Mouse (Mus musculus) midbrain, embryonic 13.5 days (tissue): ENCODE measurements at regions not wholly inside any gene's neighbourhood (a gene's known extent, or its start where the extent isn't known, plus 50 kb on each side); places are given as distances from the start of the nearest gene placed in this dataset.

Experiments used
- ATAC-seq: fragments of 200-750 bp; cut with Nextera tagmentation; 2 replicates; pipeline ENCODE4 v1.8.0; 2017; ENCODE audit warnings: mild to moderate bottlenecking, moderate TSS enrichment, moderate library complexity
- H3K27ac ChIP-seq: fragments of 300-500 bp; sonication (generic); 2 replicates; pipeline ENCODE4 v1.5.1; 2015; ENCODE audit warnings: inconsistent platforms, mild to moderate bottlenecking, moderate library complexity
- H3K27me3 ChIP-seq: fragments of 300-500 bp; sonication (generic); 2 replicates; pipeline ENCODE4 v1.6.1; 2015; ENCODE audit warnings: mild to moderate bottlenecking, inconsistent platforms
- H3K36me3 ChIP-seq: fragments of 300-500 bp; sonication (generic); 2 replicates; pipeline ENCODE4 v1.6.1; 2015; ENCODE audit warnings: mild to moderate bottlenecking, inconsistent platforms
- H3K4me1 ChIP-seq: fragments of 300-500 bp; sonication (generic); replicated peaks from 2 replicates; pipeline ENCODE4 v1.6.1; 2015; ENCODE audit warnings: inconsistent platforms
- H3K4me2 ChIP-seq: fragments of 300-500 bp; sonication (generic); replicated peaks from 2 replicates; pipeline ENCODE4 v1.6.1; 2015; ENCODE audit warnings: moderate library complexity, mild to moderate bottlenecking, inconsistent platforms
- H3K4me3 ChIP-seq: fragments of 300-500 bp; sonication (generic); replicated peaks from 2 replicates; pipeline ENCODE4 v1.5.1; 2015; ENCODE audit warnings: mild to moderate bottlenecking, inconsistent platforms
- H3K9ac ChIP-seq: fragments of 300-500 bp; sonication (generic); replicated peaks from 2 replicates; pipeline ENCODE4 v1.6.1; 2015; ENCODE audit warnings: mild to moderate bottlenecking, inconsistent platforms
- H3K9me3 ChIP-seq: fragments of 300-500 bp; sonication (generic); 2 replicates; pipeline ENCODE4 v1.6.1; 2016; ENCODE audit warnings: mild to moderate bottlenecking, inconsistent platforms
- WGBS: fragments of 180-500 bp; shearing (Covaris S2); methylation state at CpG from one replicate; pipeline ENCODE4 v1.1.7; 2015; 5-methylcytosine and 5-hydroxymethylcytosine counted together

DNA sequence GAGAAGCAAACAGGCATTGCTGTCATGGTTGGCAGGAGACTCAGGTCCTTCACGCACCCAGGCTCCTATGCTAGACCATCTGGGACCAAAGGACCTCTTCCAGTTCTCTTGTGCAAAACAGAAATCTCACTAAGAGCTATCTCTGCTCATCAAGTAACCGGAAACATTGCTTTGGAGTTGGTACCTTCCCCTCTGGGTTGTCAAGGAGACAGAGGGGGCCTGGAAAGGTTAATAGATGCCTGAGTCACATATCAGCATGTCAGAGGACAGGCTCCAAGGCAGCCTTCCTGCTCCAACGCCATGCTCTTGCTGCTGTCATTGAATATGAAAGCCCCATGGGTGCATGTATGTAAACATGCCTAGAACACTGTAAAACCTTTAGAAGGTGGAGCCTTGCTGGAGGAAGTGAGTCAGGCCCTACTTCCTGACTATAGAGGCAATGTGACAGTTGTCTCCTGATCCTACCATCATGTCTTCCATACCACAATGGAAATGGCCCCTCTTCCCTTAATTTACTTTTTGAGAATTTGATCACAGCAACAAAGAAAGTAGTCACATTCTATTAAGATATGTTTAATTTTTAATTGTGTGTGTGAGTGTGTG, 103.8 kb downstream of the Hlx start:
- no peak for ATAC-seq
- Histone ChIP-seq H3K9ac (no peak overlapping the region), H3K4me1 (no peaks in the 10 kb centered on the region), H3K4me2 (no peak overlapping the region), H3K36me3 (no peaks in the 10 kb centered on the region), H3K9me3 (no peaks in the 10 kb centered on the region), H3K27me3 (no peaks in the 10 kb centered on the region), H3K27ac (no peak overlapping the region), H3K4me3 (no peak overlapping the region)
- WGBS = 79% methylated on average over 3 of the region's 3 CpGs

GRCm38 (mm10) chr1:184622462-184622861, 110.0 kb downstream of the Hlx start:
- WGBS = 93% methylated on average over 3 of the region's 3 CpGs
- ATAC-seq = no peak
- no peak overlapping the region for H3K4me2 ChIP-seq

DNA sequence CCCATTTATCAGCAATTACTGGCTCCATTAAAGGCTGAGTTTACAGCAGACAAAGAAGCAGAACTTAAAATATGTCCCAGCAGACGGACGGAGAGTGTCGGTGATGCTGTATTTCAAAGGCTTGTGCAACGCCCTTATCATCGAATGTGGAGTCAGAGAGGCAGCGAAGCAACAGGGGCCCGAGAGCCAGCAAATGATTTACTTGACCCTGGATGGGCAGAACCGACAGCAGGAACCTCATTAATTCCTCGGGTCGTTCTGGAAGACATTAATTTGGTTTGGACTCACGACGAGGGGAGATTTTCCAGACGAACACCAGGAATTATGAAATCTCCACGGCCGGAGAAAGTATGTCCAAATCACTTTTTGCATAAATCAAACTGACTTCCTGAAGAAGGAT, 110.5 kb downstream of the Hlx start:
- H3K36me3 ChIP-seq = no peaks in the 10 kb centered on the region
- 84% methylated on average over 15 of the region's 15 CpGs for WGBS
- no peaks in the 10 kb centered on the region for H3K4me1 ChIP-seq
- no peak for ATAC-seq
- no peak overlapping the region for H3K27ac ChIP-seq
- H3K4me2 ChIP-seq = no peak overlapping the region
- H3K9ac ChIP-seq = no peak overlapping the region
- H3K4me3 ChIP-seq = no peak overlapping the region
- H3K27me3 ChIP-seq = no peaks in the 10 kb centered on the region
- no peaks in the 10 kb centered on the region for H3K9me3 ChIP-seq

More at GRCm38 (mm10) chr1:184622462-184622861, 110.0 kb downstream of the Hlx start:
- no peaks in the 10 kb centered on the region for H3K4me1 ChIP-seq
- H3K4me3 ChIP-seq = no peak overlapping the region
- no peak overlapping the region for H3K27ac ChIP-seq
- H3K27me3 ChIP-seq = no peaks in the 10 kb centered on the region
- H3K9me3 ChIP-seq = no peaks in the 10 kb centered on the region
- H3K36me3 ChIP-seq = no peaks in the 10 kb centered on the region
- H3K9ac ChIP-seq = no peak overlapping the region

DNA sequence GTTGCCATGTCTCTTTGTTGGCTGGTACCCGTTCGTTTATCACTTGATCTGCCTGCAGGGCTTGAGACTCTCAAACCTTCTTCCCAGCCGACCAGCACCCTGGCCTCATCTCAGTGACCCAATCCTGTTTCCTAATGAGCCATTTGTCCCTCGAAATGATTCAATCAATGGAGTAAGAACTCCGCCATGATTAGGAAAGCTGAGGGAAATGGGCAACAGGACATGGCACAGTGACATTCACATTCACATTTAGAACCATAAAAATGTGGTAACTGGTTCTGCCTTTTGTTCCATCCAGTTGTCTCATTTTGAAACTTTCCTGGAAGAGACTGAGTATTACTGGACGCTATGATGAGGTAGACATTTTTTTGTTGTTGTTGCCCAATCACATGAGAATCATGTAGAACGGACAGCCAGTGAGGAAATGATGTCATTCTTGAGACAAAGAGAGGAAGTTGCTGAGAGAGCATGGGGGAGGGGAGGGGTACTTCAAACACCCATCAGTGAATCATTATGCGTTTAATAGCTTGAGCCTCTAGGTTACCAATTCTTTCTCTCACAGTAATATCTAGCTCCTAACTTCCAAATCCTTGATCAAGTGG, 114.5 kb downstream of the Hlx start:
- Histone ChIP-seq H3K27me3 (no peaks in the 10 kb centered on the region), H3K9ac (no peak overlapping the region), H3K4me1 (no peaks in the 10 kb centered on the region), H3K4me3 (no peak overlapping the region), H3K9me3 (no peaks in the 10 kb centered on the region), H3K36me3 (no peaks in the 10 kb centered on the region), H3K27ac (no peak overlapping the region), H3K4me2 (no peak overlapping the region)
- WGBS = 90% methylated on average over 8 of the region's 8 CpGs
- ATAC-seq = no peak

GRCm38 (mm10) chr1:184615991-184616390, 116.4 kb downstream of the Hlx start:
- H3K27me3 ChIP-seq = no peaks in the 10 kb centered on the region
- H3K36me3 ChIP-seq = no peaks in the 10 kb centered on the region
- no peak overlapping the region for H3K9ac ChIP-seq
- H3K4me3 ChIP-seq = no peak overlapping the region
- H3K4me1 ChIP-seq = no peaks in the 10 kb centered on the region
- no peaks in the 10 kb centered on the region for H3K9me3 ChIP-seq
- no peak overlapping the region for H3K27ac ChIP-seq
- 75% methylated on average over 3 of the region's 3 CpGs for WGBS
- ATAC-seq = no peak
- no peak overlapping the region for H3K4me2 ChIP-seq

DNA sequence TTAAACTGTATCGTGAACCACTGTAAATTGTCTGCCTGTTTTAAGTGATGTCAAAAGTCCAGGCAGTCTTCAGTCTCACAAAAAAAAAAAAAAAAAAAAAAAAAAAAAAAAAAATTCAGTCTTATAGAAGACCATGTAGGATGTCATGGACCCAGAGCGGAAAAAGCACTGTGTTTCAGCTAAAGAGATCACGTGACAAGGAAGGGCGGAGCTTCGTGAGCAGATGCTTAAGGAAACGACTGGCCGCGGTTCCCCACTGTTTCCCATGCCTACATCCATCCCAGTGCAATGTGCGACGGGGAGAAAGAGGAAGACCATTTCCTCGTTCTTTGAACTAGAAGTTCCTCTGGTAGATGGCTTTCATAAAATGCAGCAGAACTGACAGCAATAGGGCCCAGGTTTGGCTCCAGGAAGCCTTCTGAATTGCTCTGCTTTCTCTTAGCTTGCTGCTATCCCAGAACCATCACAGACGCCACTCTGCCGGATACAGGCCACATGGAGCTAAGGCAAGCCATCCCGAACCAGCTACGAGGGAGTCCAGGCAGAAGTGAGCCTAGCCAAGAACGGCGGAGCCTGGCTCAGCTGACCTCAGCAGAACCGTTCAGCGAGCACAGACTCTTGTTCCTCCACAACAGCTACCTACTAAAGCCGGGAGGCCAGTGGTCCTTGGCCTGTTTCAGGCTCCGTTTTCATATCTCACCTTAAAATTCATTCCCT, 117.6 kb downstream of the Hlx start:
- no peak overlapping the region for H3K27ac ChIP-seq
- no peaks in the 10 kb centered on the region for H3K9me3 ChIP-seq
- no peak overlapping the region for H3K9ac ChIP-seq
- H3K36me3 ChIP-seq = no peaks in the 10 kb centered on the region
- H3K4me3 ChIP-seq = no peak overlapping the region
- no peak overlapping the region for H3K4me2 ChIP-seq
- WGBS = 86% methylated on average over 21 of the region's 21 CpGs
- no peaks in the 10 kb centered on the region for H3K4me1 ChIP-seq
- no peak for ATAC-seq
- H3K27me3 ChIP-seq = no peaks in the 10 kb centered on the region

DNA sequence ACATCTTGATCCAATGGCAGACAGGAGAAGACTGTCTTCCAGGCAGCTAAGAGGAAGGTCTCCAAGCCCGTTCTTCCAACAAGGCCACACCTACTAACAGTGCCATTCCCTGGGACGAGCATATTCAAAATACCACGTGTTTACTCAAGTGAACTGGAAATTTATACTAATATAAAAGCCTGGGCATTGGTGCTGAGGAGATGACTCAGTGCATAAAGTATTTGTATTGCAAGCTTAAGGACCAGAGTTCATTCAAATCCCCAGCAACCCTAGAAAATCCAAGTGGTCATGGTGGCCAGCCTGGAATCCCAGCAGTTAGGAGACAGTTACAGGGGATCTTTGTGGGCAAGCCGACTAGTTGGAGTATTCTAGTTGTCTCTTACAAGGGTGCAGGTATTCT, 119.5 kb downstream of the Hlx start:
- Histone ChIP-seq H3K9ac (no peak overlapping the region), H3K36me3 (no peaks in the 10 kb centered on the region), H3K4me1 (0 out of 2 replicates have a peak, but pooled peaks cover 3% of the 10 kb centered on the region), H3K27me3 (no peaks in the 10 kb centered on the region), H3K9me3 (no peaks in the 10 kb centered on the region), H3K4me2 (no peak overlapping the region), H3K4me3 (no peak overlapping the region), H3K27ac (no peak overlapping the region)
- whole genome bisulfite sequencing = 82% methylated on average over 4 of the region's 4 CpGs
- ATAC-seq = no peak

DNA sequence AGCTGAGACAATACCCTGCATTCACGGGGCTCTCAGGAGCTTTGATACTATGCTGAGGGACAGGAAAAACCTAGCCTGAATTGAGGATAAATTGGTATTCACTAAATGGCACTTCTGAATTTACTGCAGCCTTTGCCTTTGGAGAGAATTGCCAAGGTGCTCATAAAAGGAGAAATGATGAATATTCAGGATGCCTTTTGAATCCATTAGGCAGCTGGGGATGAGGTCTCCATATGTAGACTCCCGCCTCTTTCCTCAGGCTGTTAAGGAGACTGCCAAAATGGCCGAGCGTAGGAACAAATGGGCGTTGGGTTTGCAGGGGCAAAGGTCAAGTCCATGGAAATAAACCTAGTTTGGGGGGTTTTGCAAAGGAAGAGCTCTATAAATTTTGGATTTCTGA, 123.5 kb downstream of the Hlx start:
- no peak overlapping the region for H3K4me3 ChIP-seq
- no peak overlapping the region for H3K4me2 ChIP-seq
- H3K4me1 ChIP-seq = 0 out of 2 replicates have a peak, but pooled peaks cover 3% of the 10 kb centered on the region
- no peak for ATAC-seq
- 53% methylated on average over 5 of the region's 5 CpGs for WGBS
- H3K9me3 ChIP-seq = no peaks in the 10 kb centered on the region
- H3K27ac ChIP-seq = no peak overlapping the region
- no peaks in the 10 kb centered on the region for H3K36me3 ChIP-seq
- no peak overlapping the region for H3K9ac ChIP-seq
- no peaks in the 10 kb centered on the region for H3K27me3 ChIP-seq

DNA sequence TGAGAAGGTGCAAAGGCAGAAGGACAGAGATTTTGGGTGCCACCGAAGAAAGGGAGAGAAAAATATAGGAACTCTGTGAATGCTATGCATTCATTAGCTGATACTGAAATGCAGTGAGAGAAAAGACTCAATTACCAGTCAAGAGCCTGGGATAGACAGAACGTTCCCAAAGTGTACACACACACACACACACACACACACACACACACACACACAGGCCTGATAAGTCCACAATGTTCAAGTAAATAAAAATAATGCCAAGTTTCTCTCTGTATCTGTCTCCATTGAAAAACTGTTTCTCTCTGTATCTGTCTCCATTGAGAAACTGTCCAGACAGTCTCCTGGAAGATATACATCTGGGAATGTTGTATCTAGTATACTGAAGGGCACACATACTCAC, 124.1 kb downstream of the Hlx start:
- H3K4me3 ChIP-seq = no peak overlapping the region
- no peak overlapping the region for H3K27ac ChIP-seq
- H3K27me3 ChIP-seq = no peaks in the 10 kb centered on the region
- H3K9ac ChIP-seq = no peak overlapping the region
- no peak overlapping the region for H3K4me2 ChIP-seq
- no peak for ATAC-seq
- H3K9me3 ChIP-seq = no peaks in the 10 kb centered on the region
- 0 out of 2 replicates have a peak, but pooled peaks cover 3% of the 10 kb centered on the region for H3K4me1 ChIP-seq
- WGBS = 83% methylated on average over 2 of the region's 2 CpGs
- H3K36me3 ChIP-seq = no peaks in the 10 kb centered on the region

GRCm38 (mm10) chr1:184606541-184606940, 125.9 kb downstream of the Hlx start:
- ATAC-seq = no peak
- H3K9ac ChIP-seq = no peak overlapping the region
- no peak overlapping the region for H3K27ac ChIP-seq
- H3K4me1 ChIP-seq = 0 out of 2 replicates have a peak, but pooled peaks cover 3% of the 10 kb centered on the region
- no peak overlapping the region for H3K4me3 ChIP-seq
- WGBS = 79% methylated on average over 8 of the region's 8 CpGs
- H3K9me3 ChIP-seq = no peaks in the 10 kb centered on the region
- H3K27me3 ChIP-seq = no peaks in the 10 kb centered on the region
- no peak overlapping the region for H3K4me2 ChIP-seq
- no peaks in the 10 kb centered on the region for H3K36me3 ChIP-seq

DNA sequence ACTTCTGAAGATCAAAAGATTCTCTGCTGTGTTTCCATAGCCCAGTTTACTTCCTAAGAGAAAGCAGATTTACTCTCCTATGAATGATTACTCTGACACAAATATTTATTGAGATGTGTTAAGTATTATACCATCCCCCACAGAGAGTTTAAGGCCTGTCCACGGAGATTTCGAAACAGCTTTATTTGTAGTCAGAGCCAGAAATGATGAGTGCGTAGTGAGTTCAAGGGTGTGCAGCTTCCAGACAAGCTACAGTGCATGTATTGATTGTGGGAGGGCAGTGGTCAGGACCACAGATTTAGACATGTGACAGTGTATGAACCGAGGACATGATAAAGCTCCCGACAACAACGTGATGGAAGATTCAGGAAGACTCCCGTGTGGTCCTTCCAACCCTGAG, 126.8 kb downstream of the Hlx start:
- 90% methylated on average over 7 of the region's 7 CpGs for WGBS
- no peaks in the 10 kb centered on the region for H3K9me3 ChIP-seq
- H3K27me3 ChIP-seq = no peaks in the 10 kb centered on the region
- no peak overlapping the region for H3K4me3 ChIP-seq
- H3K4me1 ChIP-seq = 0 out of 2 replicates have a peak, but pooled peaks cover 3% of the 10 kb centered on the region
- no peak overlapping the region for H3K27ac ChIP-seq
- no peak overlapping the region for H3K9ac ChIP-seq
- H3K4me2 ChIP-seq = no peak overlapping the region
- H3K36me3 ChIP-seq = no peaks in the 10 kb centered on the region
- ATAC-seq = no peak

DNA sequence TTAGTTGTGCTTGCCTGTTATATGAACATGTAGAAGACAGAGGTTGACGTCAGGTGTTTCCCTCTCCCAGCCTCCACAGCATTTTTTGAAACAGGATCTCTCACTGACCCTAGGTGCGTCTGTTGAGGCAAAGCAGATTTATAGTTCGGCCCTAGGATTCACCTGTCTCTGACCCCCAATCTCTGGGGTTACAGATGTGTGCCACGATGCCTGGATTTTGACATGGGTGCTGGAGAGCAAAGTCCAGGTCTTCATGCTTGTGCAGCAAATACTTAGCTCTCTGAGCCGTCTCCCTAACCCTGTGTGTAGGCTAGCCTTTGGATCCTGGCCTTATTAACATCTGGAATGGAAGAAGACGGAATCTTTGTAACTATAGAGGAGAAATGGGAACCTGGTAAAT, 129.3 kb downstream of the Hlx start:
- no peak overlapping the region for H3K27ac ChIP-seq
- no peak overlapping the region for H3K4me3 ChIP-seq
- H3K9ac ChIP-seq = no peak overlapping the region
- no peaks in the 10 kb centered on the region for H3K4me1 ChIP-seq
- no peaks in the 10 kb centered on the region for H3K27me3 ChIP-seq
- H3K9me3 ChIP-seq = no peaks in the 10 kb centered on the region
- 89% methylated on average over 6 of the region's 6 CpGs for WGBS
- no peak for ATAC-seq
- H3K36me3 ChIP-seq = no peaks in the 10 kb centered on the region
- H3K4me2 ChIP-seq = no peak overlapping the region
